Comparison of ENCODE assay signal across 8 mouse cellular contexts in genomic region chr5:25751552-25751951, GRCm38 (mm10). TPM values are rescaled to one million over a fixed set of nuclear protein-coding genes. Genes with fewer than 3 reads are reported as not detected.
DNase-seq lines count a peak whose midpoint lies in the region; ATAC-seq lines count a peak whose summit lies in the region.

No protein-coding gene starts in this region.

- H3K4me1 ChIP-seq in intestine, embryonic 16.5 days (ENCODE audit: control insufficient read depth, insufficient read depth, low read length), result no peaks in the 10 kb centered on the region

- H3K36me3 ChIP-seq in intestine, embryonic 16.5 days (ENCODE audit: control insufficient read depth, insufficient read depth, low read length), result no peaks in the 10 kb centered on the region

- intact Hi-C loops in left cerebral cortex, postnatal 4 days (cut with DNase I), result no loop called here

- H3K27me3 ChIP-seq in intestine, embryonic 16.5 days (replicated peaks; ENCODE audit: control insufficient read depth, insufficient read depth, low read length), result no peaks in the 10 kb centered on the region

- H3K9ac ChIP-seq in intestine, embryonic 16.5 days (ENCODE audit: low read depth, low read length), result no peak overlapping the region

- peak; percentile 34 for DNase-seq in cerebellum, adult 11-12 months
- no peak for DNase-seq in cerebellum, adult 8-10 months
- DNase-seq in kidney, adult 11 months, result peak; percentile 4
- no peak for DNase-seq in kidney, postnatal 4 days
- peak; percentile 19 for DNase-seq in 3134 (ENCODE audit: extremely low read depth, insufficient read length, low spot score)
- peak; percentile 66 to 70 for DNase-seq in adrenal gland, postnatal 36 days
- no peak for DNase-seq in left cerebral cortex, postnatal 4 days

- no peak overlapping the region for H3K4me2 ChIP-seq in intestine, embryonic 16.5 days (ENCODE audit: low read depth, low read length)

- no peaks in the 10 kb centered on the region for H3K9me3 ChIP-seq in intestine, embryonic 16.5 days (ENCODE audit: control insufficient read depth, low read length)

- H3K27ac ChIP-seq in intestine, embryonic 16.5 days (ENCODE audit: low read length), result no peak overlapping the region

- H3K4me3 ChIP-seq in intestine, embryonic 16.5 days (ENCODE audit: low read length), result no peak overlapping the region

- ATAC-seq in intestine, embryonic 16.5 days, result no peak

RNA-seq across cellular contexts. Expression of gene Actr3b, which starts 8.2 kb away (rescaled TPM):
- total RNA-seq in adrenal gland, postnatal 36 days (2021), result 10 to 100 TPM in 1 of 2 experiments, 1 to 10 TPM in 1; 8.4 to 10.3 TPM
- 1.7 and 2.6 TPM in 2 replicates for polyA plus RNA-seq in intestine, embryonic 16.5 days (2015; fragmentation: Nextera tagmentation; extraction: Ambion mirVana)
- 100 to 1,000 TPM; 116 to 117 TPM for total RNA-seq in left cerebral cortex, postnatal 4 days (2021)

RNA-seq across cellular contexts. Expression of gene Xrcc2, which starts 45.9 kb away (rescaled TPM):
- 1 to 10 TPM; 3.4 to 5.0 TPM for total RNA-seq in adrenal gland, postnatal 36 days (2021)
- 4.3 and 4.4 TPM in 2 replicates for polyA plus RNA-seq in intestine, embryonic 16.5 days (2015; fragmentation: Nextera tagmentation; extraction: Ambion mirVana)
- 1 to 10 TPM; 5.6 to 7.9 TPM for total RNA-seq in left cerebral cortex, postnatal 4 days (2021)

Comparison
In these comparisons a context has a peak if more than half of its experiments do, and no peak if none do; other contexts are left out.
1. DNase-seq: peak in cerebellum, adult 11-12 months (single experiment), kidney, adult 11 months (single experiment), 3134 (single experiment) and adrenal gland, postnatal 36 days (2 of 2); none in cerebellum, adult 8-10 months (single experiment), kidney, postnatal 4 days (0 of 2) and left cerebral cortex, postnatal 4 days (single experiment).
2. RNA of gene Actr3b, which starts 8.2 kb away (total RNA-seq): 116 to 117 TPM in left cerebral cortex, postnatal 4 days; 8.4 to 10.3 TPM in adrenal gland, postnatal 36 days; every median in the first group is over 10 times any median in the second.